Mouse (Mus musculus) limb, embryonic 14.5 days (tissue): ENCODE measurements around the gene Sorcs1. TPM values are rescaled to one million over a fixed set of nuclear protein-coding genes. Genes with fewer than 3 reads are reported as not detected.

Source experiments
- ATAC-seq: fragments of 200-750 bp; cut with Nextera tagmentation; 2 replicates; pipeline ENCODE4 v1.8.0; 2017; ENCODE audit warnings: low read depth, moderate number of reproducible peaks, moderate TSS enrichment; ENCODE audit not compliant: low FRiP score
- DNase-seq: peaks from one replicate; pipeline ENCODE4 v3.0.0-alpha.2; 2015; ENCODE audit warnings: low spot score
- H3K27ac ChIP-seq: fragments of 300-500 bp; sonication (generic); replicated peaks from 2 replicates; pipeline ENCODE4 v1.5.1; 2014; ENCODE audit warnings: low read depth, mild to moderate bottlenecking, low read length, moderate library complexity, mixed read lengths
- H3K27me3 ChIP-seq: fragments of 300-500 bp; sonication (generic); 2 replicates; pipeline ENCODE4 v1.6.1; 2014; ENCODE audit warnings: low read length, mixed read lengths; ENCODE audit not compliant: control insufficient read depth, insufficient read depth
- H3K36me3 ChIP-seq: fragments of 300-500 bp; sonication (generic); 2 replicates; pipeline ENCODE4 v1.6.1; 2014; ENCODE audit warnings: mild to moderate bottlenecking, low read length, moderate library complexity, mixed read lengths; ENCODE audit not compliant: control insufficient read depth, insufficient read depth
- H3K4me1 ChIP-seq: fragments of 300-500 bp; sonication (generic); 2 replicates; pipeline ENCODE4 v1.6.1; 2014; ENCODE audit warnings: antibody characterized with exemption, low read length, mixed read lengths; ENCODE audit not compliant: control insufficient read depth, insufficient read depth
- H3K4me2 ChIP-seq: fragments of 300-500 bp; sonication (generic); replicated peaks from 2 replicates; pipeline ENCODE4 v1.6.1; 2014; ENCODE audit warnings: low read depth, mild to moderate bottlenecking, low read length, moderate library complexity; ENCODE audit not compliant: severe bottlenecking
- H3K4me3 ChIP-seq: fragments of 300-500 bp; sonication (generic); replicated peaks from 2 replicates; pipeline ENCODE4 v1.5.1; 2014; ENCODE audit warnings: low read length
- H3K9ac ChIP-seq: fragments of 300-500 bp; sonication (generic); 2 replicates; pipeline ENCODE4 v1.6.1; 2014; ENCODE audit warnings: mild to moderate bottlenecking, low read depth, low read length, moderate library complexity; ENCODE audit not compliant: severe bottlenecking
- H3K9me3 ChIP-seq: fragments of 300-500 bp; sonication (generic); 2 replicates; pipeline ENCODE4 v1.6.1; 2016; ENCODE audit warnings: low read length; ENCODE audit not compliant: control insufficient read depth
- POLR2A ChIP-seq: fragments of 200-500 bp; IDR thresholded peaks from 2 replicates; pipeline ENCODE4 v1.8.0; 2012; ENCODE audit warnings: inconsistent platforms, mild to moderate bottlenecking, moderate library complexity, borderline replicate concordance; ENCODE audit not compliant: insufficient read depth, insufficient read length; ENCODE audit errors: extremely low read depth
- WGBS: fragments of 180-500 bp; shearing (Covaris S2); extraction: QIAGEN DNeasy Blood & Tissue Kit; methylation state at CpG from one replicate; pipeline ENCODE4 v1.1.7; 2014; 5-methylcytosine and 5-hydroxymethylcytosine counted together
- microRNA-seq: library from miRNA; unstranded; fragments of <30 nt; microRNA quantifications from one replicate; pipeline ENCODE4, GENCODE M21; 2016
- polyA plus RNA-seq, 2 experiments: library from polyadenylated mRNA; depleted of rRNA in 1 of 2; stranded (reverse) in 1 of 2; unstranded in 1 of 2; fragments of >200 nt; fragmentation: Nextera tagmentation in 1 of 2; extraction: Ambion mirVana in 1 of 2; gene quantifications; 2 replicates each; pipeline versions ENCODE4 v1.2.1 to v1.2.3; 2012 to 2014

Gene Sorcs1
- polyA plus RNA-seq, 2 experiments: 2.1 to 3.2 TPM

DNA sequence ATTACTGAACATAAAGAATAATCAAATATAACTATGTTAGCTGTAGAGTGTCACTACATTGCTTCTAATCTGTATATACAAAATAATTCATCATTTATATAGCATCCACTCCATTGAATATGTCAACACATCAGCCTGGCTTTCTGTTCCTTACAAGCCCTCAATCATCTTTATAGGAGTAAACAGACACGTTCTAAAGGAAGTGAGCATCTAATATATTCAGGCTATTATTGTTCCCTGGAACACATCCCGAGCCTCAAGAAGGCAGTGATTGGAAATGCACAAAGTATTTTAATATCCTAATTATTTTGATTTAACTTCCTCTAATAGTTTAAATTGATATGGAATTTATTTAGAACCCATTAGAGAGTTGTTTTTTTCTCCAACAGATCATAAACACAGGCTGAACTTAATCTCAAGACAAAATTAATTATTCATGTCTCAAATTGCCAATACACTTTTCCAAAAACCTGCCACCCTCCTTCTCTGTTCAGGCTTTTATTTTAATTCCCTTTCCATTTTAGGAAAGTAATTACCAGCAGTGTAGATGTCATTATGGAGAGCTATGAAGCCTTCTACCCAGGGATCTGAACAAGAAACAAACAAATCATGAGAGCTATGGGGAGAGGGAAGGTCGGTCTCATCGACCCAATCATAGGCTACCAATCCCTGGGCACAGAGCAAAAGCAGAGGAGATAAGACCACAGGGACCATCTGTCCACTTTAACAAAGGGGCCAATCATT lies 572.4 kb downstream of the Sorcs1 start:
- WGBS: 73% methylated on average over 4 of the region's 4 CpGs
- H3K4me3 ChIP-seq: no peak overlapping the region

More for the DNA sequence above, 572.4 kb downstream of the Sorcs1 start:
- TF ChIP-seq POLR2A: no peak
- no peaks in the 10 kb centered on the region for H3K36me3 ChIP-seq
- H3K27me3 ChIP-seq: no peaks in the 10 kb centered on the region
- H3K9ac ChIP-seq: no peak overlapping the region
- H3K4me2 ChIP-seq: no peak overlapping the region
- ATAC-seq: no peak
- no peak for DNase-seq
- H3K4me1 ChIP-seq: no peaks in the 10 kb centered on the region
- H3K27ac ChIP-seq: no peak overlapping the region
- H3K9me3 ChIP-seq: no peaks in the 10 kb centered on the region

Small RNA genes lying within 50 kb of the gene (microRNA-seq; reads per million reads assigned to microRNA genes)
- gene Gm27749: not detected
